Mouse (Mus musculus): ENCODE data around the gene Asic5. TPM values are rescaled to one million over a fixed set of nuclear protein-coding genes. Genes with fewer than 3 reads are reported as not detected.

Gene Asic5
- not detected for polyA plus RNA-seq (2014; fragmentation: Illumina TruSeq; extraction: RNeasy Lipid Tissue Mini Kit (QIAGEN cat#74804); ENCODE audit: low read depth, low replicate concordance)

GRCm38 (mm10) chr3:81981990-81982389 lies at the start of gene Asic5:
TSS of gene Asic5 (plus strand) at chr3:81982290.

GRCm38 (mm10) chr3:81976102-81976501 lies 6.0 kb upstream of the Asic5 start, which contains the start of gene Tdo2:
TSS of gene Tdo2 (minus strand) at chr3:81976202.

Other genes with a start within 250 kb of the Asic5 start
- 23.3 TPM for gene Ctso, start 49.7 kb upstream of the Asic5 start, polyA plus RNA-seq (2014; fragmentation: Illumina TruSeq; extraction: RNeasy Lipid Tissue Mini Kit (QIAGEN cat#74804); ENCODE audit: low read depth, low replicate concordance)
- 0.28 TPM for gene Tdo2, start 6.1 kb upstream of the Asic5 start, polyA plus RNA-seq (2014; fragmentation: Illumina TruSeq; extraction: RNeasy Lipid Tissue Mini Kit (QIAGEN cat#74804); ENCODE audit: low read depth, low replicate concordance)
- gene Gucy1b1, start 92.4 kb downstream of the Asic5 start, polyA plus RNA-seq (2014; fragmentation: Illumina TruSeq; extraction: RNeasy Lipid Tissue Mini Kit (QIAGEN cat#74804); ENCODE audit: low read depth, low replicate concordance): 1.2 TPM
- gene Gucy1a1, start 163.5 kb downstream of the Asic5 start, polyA plus RNA-seq (2014; fragmentation: Illumina TruSeq; extraction: RNeasy Lipid Tissue Mini Kit (QIAGEN cat#74804); ENCODE audit: low read depth, low replicate concordance): 7.0 TPM